Mouse (Mus musculus): ENCODE results near the gene Col26a1. TPM values are rescaled to one million over a fixed set of nuclear protein-coding genes. Genes with fewer than 3 reads are reported as not detected.

The Col26a1 gene
- total and polyA plus RNA-seq, 2 experiments from 2014 or later: 35.5 to 61.9 TPM

DNA sequence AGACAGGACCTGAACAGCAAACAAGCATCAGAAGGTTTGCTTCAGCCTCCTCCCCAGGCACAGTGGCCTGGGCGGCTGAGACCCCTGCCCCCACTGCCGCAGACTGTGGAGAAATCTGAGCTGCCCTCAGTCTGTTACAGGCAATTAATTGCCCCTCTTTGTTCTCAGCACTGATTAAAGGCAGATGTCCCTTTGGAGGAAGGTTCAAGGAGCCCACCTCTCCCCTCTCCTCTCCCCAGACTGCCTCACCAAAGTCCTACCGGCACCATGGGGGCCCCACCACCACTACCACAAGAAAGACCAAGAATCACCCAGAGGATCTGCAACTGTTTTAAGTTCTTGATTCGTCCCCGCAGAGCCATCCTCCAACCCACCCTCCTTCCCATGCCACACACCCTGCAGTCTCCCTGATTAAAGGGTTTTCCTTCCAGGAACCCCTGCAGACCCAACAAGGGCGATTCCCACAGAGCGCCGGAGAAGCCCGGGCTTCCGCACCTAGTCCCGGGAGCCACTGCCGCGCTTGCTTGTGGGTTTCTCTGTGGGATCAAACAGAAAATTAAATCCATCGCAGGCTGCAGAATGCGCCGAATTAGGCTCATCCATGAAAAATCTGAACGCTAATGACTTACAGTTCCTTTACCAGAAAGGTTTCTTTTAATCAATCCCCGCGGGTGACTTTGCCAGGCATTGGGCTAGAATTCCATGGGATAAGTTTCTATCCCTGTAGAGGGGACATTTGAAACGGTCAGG, 21.6 kb downstream of the Col26a1 start:
- Histone ChIP-seq H3K4me1 (ENCODE audit: insufficient read depth, low read length) (0 out of 2 replicates have a peak, but pooled peaks cover 3% of the 10 kb centered on the region), H3K4me2 (ENCODE audit: low read depth, low read length, poor library complexity, severe bottlenecking) (peak overlapping the region; percentile 21), H3K36me3 (ENCODE audit: insufficient read depth, low read length) (no peaks in the 10 kb centered on the region), H3K4me3 (ENCODE audit: low read depth, low read length) (no peak overlapping the region), H3K9me3 (ENCODE audit: low read length) (no peaks in the 10 kb centered on the region), H3K9ac (replicated peaks; ENCODE audit: low read length, poor library complexity, severe bottlenecking) (no peak overlapping the region), H3K27me3 (ENCODE audit: insufficient read depth, low read length) (0 out of 2 replicates have a peak, but pooled peaks cover 3% of the 10 kb centered on the region), H3K27ac (ENCODE audit: low read depth, low read length) (no peak overlapping the region)
- WGBS: 13% methylated on average over 20 of the region's 20 CpGs
- ATAC-seq (ENCODE audit: low FRiP score): no peak
- TF ChIP-seq CTCF (IDR thresholded peaks at IDR 0.05): no peak
- DNase-seq (ENCODE audit: low spot score): no peak

- no peak overlapping the region for H3K9ac ChIP-seq (replicated peaks; ENCODE audit: low read length, poor library complexity, severe bottlenecking)
- no peak overlapping the region for H3K4me2 ChIP-seq (ENCODE audit: low read depth, low read length, poor library complexity, severe bottlenecking)
- ATAC-seq (ENCODE audit: low FRiP score) (no peak), DNase-seq (ENCODE audit: low spot score) (no peak)
- H3K9me3 ChIP-seq (ENCODE audit: low read length): no peaks in the 10 kb centered on the region
- no peaks in the 10 kb centered on the region for H3K27me3 ChIP-seq (ENCODE audit: insufficient read depth, low read length)
- H3K27ac ChIP-seq (ENCODE audit: low read depth, low read length): no peak overlapping the region
- no peak overlapping the region for H3K4me3 ChIP-seq (ENCODE audit: low read depth, low read length)
- WGBS: 85% methylated on average over 6 of the region's 6 CpGs
- no peak for TF ChIP-seq CTCF (IDR thresholded peaks at IDR 0.05)
- H3K4me1 ChIP-seq (ENCODE audit: insufficient read depth, low read length): no peaks in the 10 kb centered on the region
- no peaks in the 10 kb centered on the region for H3K36me3 ChIP-seq (ENCODE audit: insufficient read depth, low read length)
These were observed 32.3 kb downstream of the Col26a1 start for GRCm38 (mm10) chr5:136850716-136851115.

DNA sequence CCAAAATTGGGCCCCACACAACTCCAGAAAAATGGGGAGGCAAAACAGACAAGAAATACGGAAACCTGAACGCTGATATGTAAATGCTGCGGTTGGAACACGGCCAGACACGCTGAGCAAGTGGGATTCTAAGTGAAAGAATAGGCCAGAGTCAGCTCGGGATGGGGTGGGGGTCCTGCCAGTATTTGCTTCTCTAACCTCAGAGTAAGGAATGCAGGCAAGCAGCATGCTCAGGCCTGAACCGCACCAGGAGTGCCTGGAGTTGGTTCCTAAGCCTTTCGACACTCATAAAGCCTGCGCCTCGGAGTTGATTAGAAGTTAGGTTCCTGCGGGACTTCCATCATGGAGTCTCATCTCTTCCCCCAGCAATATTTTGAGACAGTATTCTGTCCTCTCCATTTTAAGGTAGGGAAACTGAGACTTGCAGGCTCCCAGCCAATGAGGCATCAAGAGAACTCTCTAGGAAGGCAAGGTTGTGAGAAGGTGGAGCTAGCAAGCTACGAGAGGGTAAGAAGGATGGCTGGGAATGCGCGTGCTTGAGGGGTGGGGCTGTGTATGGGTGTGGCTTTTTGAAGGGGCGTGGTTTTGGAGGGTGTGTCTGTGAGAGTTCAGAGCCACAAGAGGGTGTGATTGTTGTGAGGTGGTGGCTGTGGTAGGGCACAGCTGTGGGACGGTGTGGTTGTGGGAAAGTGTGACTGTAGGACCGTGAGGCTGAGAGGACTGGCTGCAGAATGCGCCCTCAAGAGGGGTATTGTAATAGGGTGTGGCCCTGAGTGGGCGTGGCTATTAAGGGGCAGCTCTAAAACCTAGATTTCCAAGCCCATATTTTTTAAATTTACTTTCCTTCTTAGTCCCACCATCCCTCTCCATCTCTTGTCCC, 36.4 kb downstream of the Col26a1 start:
- Histone ChIP-seq H3K9ac (replicated peaks; ENCODE audit: low read length, poor library complexity, severe bottlenecking) (no peak overlapping the region), H3K4me3 (ENCODE audit: low read depth, low read length) (no peak overlapping the region), H3K36me3 (ENCODE audit: insufficient read depth, low read length) (no peaks in the 10 kb centered on the region), H3K27ac (ENCODE audit: low read depth, low read length) (no peak overlapping the region), H3K9me3 (ENCODE audit: low read length) (no peaks in the 10 kb centered on the region), H3K27me3 (ENCODE audit: insufficient read depth, low read length) (no peaks in the 10 kb centered on the region), H3K4me2 (ENCODE audit: low read depth, low read length, poor library complexity, severe bottlenecking) (no peak overlapping the region), H3K4me1 (ENCODE audit: insufficient read depth, low read length) (no peaks in the 10 kb centered on the region)
- 78% methylated on average over 19 of the region's 19 CpGs for WGBS
- ATAC-seq (ENCODE audit: low FRiP score) (no peak), DNase-seq (ENCODE audit: low spot score) (no peak)
- no peak for TF ChIP-seq CTCF (IDR thresholded peaks at IDR 0.05)

GRCm38 (mm10) chr5:136843930-136844329, 39.1 kb downstream of the Col26a1 start:
- TF ChIP-seq CTCF (IDR thresholded peaks at IDR 0.05): no peak
- Histone ChIP-seq H3K4me1 (ENCODE audit: insufficient read depth, low read length) (no peaks in the 10 kb centered on the region), H3K36me3 (ENCODE audit: insufficient read depth, low read length) (no peaks in the 10 kb centered on the region), H3K4me2 (ENCODE audit: low read depth, low read length, poor library complexity, severe bottlenecking) (no peak overlapping the region), H3K4me3 (ENCODE audit: low read depth, low read length) (no peak overlapping the region), H3K27ac (ENCODE audit: low read depth, low read length) (no peak overlapping the region), H3K9me3 (ENCODE audit: low read length) (no peaks in the 10 kb centered on the region), H3K27me3 (ENCODE audit: insufficient read depth, low read length) (no peaks in the 10 kb centered on the region), H3K9ac (replicated peaks; ENCODE audit: low read length, poor library complexity, severe bottlenecking) (no peak overlapping the region)
- DNase-seq (ENCODE audit: low spot score): no peak
- no peak for ATAC-seq (ENCODE audit: low FRiP score)
- WGBS: 60% methylated on average over 5 of the region's 5 CpGs

GRCm38 (mm10) chr5:136840036-136840435, 43.0 kb downstream of the Col26a1 start:
- H3K4me2 ChIP-seq (ENCODE audit: low read depth, low read length, poor library complexity, severe bottlenecking): no peak overlapping the region
- no peak overlapping the region for H3K27ac ChIP-seq (ENCODE audit: low read depth, low read length)
- peak; percentile 75 for TF ChIP-seq CTCF (IDR thresholded peaks at IDR 0.05)
- H3K4me1 ChIP-seq (ENCODE audit: insufficient read depth, low read length): no peaks in the 10 kb centered on the region
- H3K9me3 ChIP-seq (ENCODE audit: low read length): no peaks in the 10 kb centered on the region
- 5% methylated on average over 8 of the region's 8 CpGs for WGBS
- no peaks in the 10 kb centered on the region for H3K27me3 ChIP-seq (ENCODE audit: insufficient read depth, low read length)
- H3K36me3 ChIP-seq (ENCODE audit: insufficient read depth, low read length): no peaks in the 10 kb centered on the region
- DNase-seq (ENCODE audit: low spot score) (peak; percentile 54), ATAC-seq (ENCODE audit: low FRiP score) (no peak)
- H3K9ac ChIP-seq (replicated peaks; ENCODE audit: low read length, poor library complexity, severe bottlenecking): no peak overlapping the region
- no peak overlapping the region for H3K4me3 ChIP-seq (ENCODE audit: low read depth, low read length)

GRCm38 (mm10) chr5:136833053-136833452, 50.0 kb downstream of the Col26a1 start:
- TF ChIP-seq CTCF (IDR thresholded peaks at IDR 0.05): peak; percentile 19; the same call in 1 of the 2 replicates
- WGBS: 85% methylated on average over 3 of the region's 3 CpGs

More at GRCm38 (mm10) chr5:136833053-136833452, 50.0 kb downstream of the Col26a1 start:
- DNase-seq (ENCODE audit: low spot score): no peak
- no peaks in the 10 kb centered on the region for H3K27me3 ChIP-seq (ENCODE audit: insufficient read depth, low read length)
- ATAC-seq (ENCODE audit: low FRiP score): no peak
- no peak overlapping the region for H3K9ac ChIP-seq (replicated peaks; ENCODE audit: low read length, poor library complexity, severe bottlenecking)
- no peaks in the 10 kb centered on the region for H3K4me1 ChIP-seq (ENCODE audit: insufficient read depth, low read length)
- no peak overlapping the region for H3K4me3 ChIP-seq (ENCODE audit: low read depth, low read length)
- no peaks in the 10 kb centered on the region for H3K36me3 ChIP-seq (ENCODE audit: insufficient read depth, low read length)
- no peaks in the 10 kb centered on the region for H3K9me3 ChIP-seq (ENCODE audit: low read length)
- H3K27ac ChIP-seq (ENCODE audit: low read depth, low read length): no peak overlapping the region
- H3K4me2 ChIP-seq (ENCODE audit: low read depth, low read length, poor library complexity, severe bottlenecking): no peak overlapping the region

All from midbrain, postnatal 0 days (tissue).